Mouse (Mus musculus) cortical plate, adult 2 months (tissue): Measurements from ENCODE around the gene Cmtm5. TPM values are rescaled to one million over a fixed set of nuclear protein-coding genes. Genes with fewer than 3 reads are reported as not detected.
A peak's percentile ranks its signal among the peaks of the same experiment; 100 is the strongest.

Experiments
- H3K27ac ChIP-seq: fragments of 200-500 bp; 2 replicates; pipeline ENCODE4 v1.5.1; 2012; ENCODE audit warnings: low read length, control low read depth, inconsistent platforms; ENCODE audit not compliant: insufficient read depth
- H3K4me1 ChIP-seq: fragments of 200-500 bp; 2 replicates; pipeline ENCODE4 v1.6.1; 2011; ENCODE audit warnings: low read length; ENCODE audit not compliant: control insufficient read depth, insufficient read depth
- H3K4me3 ChIP-seq: fragments of 200-500 bp; 2 replicates; pipeline ENCODE4 v1.5.1; 2011; ENCODE audit warnings: mild to moderate bottlenecking, low read length, control low read depth; ENCODE audit not compliant: insufficient read depth
- CTCF ChIP-seq: fragments of 200-500 bp; IDR thresholded peaks from 2 replicates; pipeline ENCODE4 v1.5.1; 2011; ENCODE audit warnings: mild to moderate bottlenecking, control low read depth, low read length; ENCODE audit not compliant: insufficient read depth; ENCODE audit errors: extremely low read depth
- POLR2A ChIP-seq: fragments of 200-500 bp; IDR thresholded peaks from 2 replicates; pipeline ENCODE4 v1.6.1; 2011; ENCODE audit warnings: mild to moderate bottlenecking, low read length, control low read depth; ENCODE audit not compliant: insufficient read depth; ENCODE audit errors: extremely low read depth
- polyA plus RNA-seq: library from polyadenylated mRNA; depleted of rRNA; stranded (reverse); fragments of >200 nt; gene quantifications from 2 replicates; pipeline ENCODE4 v1.2.3, GENCODE M21; 2012

The Cmtm5 gene
- polyA plus RNA-seq, 1 experiment = 169 TPM

- Histone ChIP-seq H3K4me1 (no peaks in the 10 kb centered on the region), H3K4me3 (no peak within 1 kb of the TSS), H3K27ac (no peak within 1 kb of the TSS)
- TF ChIP-seq POLR2A = no peak
- TF ChIP-seq CTCF = no peak
Observed at GRCm38 (mm10) chr14:54932645-54933150, 3.4 kb upstream of the Cmtm5 start, which contains the start of gene Il25. Il25 (plus strand) TSS chr14:54932695.

- Histone ChIP-seq H3K27ac (peak overlapping the region; percentile 92; the same call in 1 of the 2 replicates), H3K4me3 (peak overlapping the region; percentile 23), H3K4me1 (no peaks in the 10 kb centered on the region)
- TF ChIP-seq CTCF (no peak), POLR2A (no peak)
Observed at GRCm38 (mm10) chr14:54936831-54937160, 735 bp downstream of the Cmtm5 start.

- Histone ChIP-seq H3K27ac (0 out of 2 replicates have a peak overlapping the region, but pooled peaks have one; percentile 29), H3K4me3 (peak overlapping the region; percentile 23), H3K4me1 (no peaks in the 10 kb centered on the region)
- TF ChIP-seq POLR2A (no peak), CTCF (no peak)
Observed at GRCm38 (mm10) chr14:54937361-54938182, 1.5 kb downstream of the Cmtm5 start.

- H3K27ac ChIP-seq = no peak overlapping the region
- no peak overlapping the region for H3K4me3 ChIP-seq
- H3K4me1 ChIP-seq = no peaks in the 10 kb centered on the region
- TF ChIP-seq CTCF (no peak), POLR2A (no peak)
Observed at GRCm38 (mm10) chr14:54938431-54939219, 2.6 kb downstream of the Cmtm5 start.

- no peaks in the 10 kb centered on the region for H3K4me1 ChIP-seq
- peak; percentile 79 for TF ChIP-seq CTCF
- no peak for TF ChIP-seq POLR2A
Observed at GRCm38 (mm10) chr14:54939434-54940175, 3.5 kb downstream of the Cmtm5 start.

GRCm38 (mm10) chr14:54940176-54940530 lies 4.1 kb downstream of the Cmtm5 start:
- no peak overlapping the region for H3K4me3 ChIP-seq
- H3K27ac ChIP-seq = no peak overlapping the region
- no peaks in the 10 kb centered on the region for H3K4me1 ChIP-seq
- TF ChIP-seq POLR2A (no peak), CTCF (no peak)

More at GRCm38 (mm10) chr14:54939434-54940175, 3.5 kb downstream of the Cmtm5 start:
- Histone ChIP-seq H3K4me3 (no peak overlapping the region), H3K27ac (no peak overlapping the region)

GRCm38 (mm10) chr14:54941024-54941978 lies 5.2 kb downstream of the Cmtm5 start:
- TF ChIP-seq POLR2A = no peak
- no peak for TF ChIP-seq CTCF
- Histone ChIP-seq H3K4me1 (no peaks in the 10 kb centered on the region), H3K27ac (no peak overlapping the region), H3K4me3 (no peak overlapping the region)

- Histone ChIP-seq H3K27ac (no peak overlapping the region), H3K4me1 (no peaks in the 10 kb centered on the region), H3K4me3 (no peak overlapping the region)
- no peak for TF ChIP-seq CTCF
- TF ChIP-seq POLR2A = no peak
Observed at GRCm38 (mm10) chr14:54942479-54942878, 6.4 kb downstream of the Cmtm5 start.
